Mouse (Mus musculus) midbrain, embryonic 16.5 days (tissue): Measurements from ENCODE around the gene Gm20388. TPM values are rescaled to one million over a fixed set of nuclear protein-coding genes. Genes with fewer than 3 reads are reported as not detected.

Experiments
- ATAC-seq: fragments of 200-750 bp; cut with Nextera tagmentation; 2 replicates; pipeline ENCODE4 v1.8.0; 2017; ENCODE audit warnings: moderate TSS enrichment
- H3K27ac ChIP-seq: fragments of 300-500 bp; sonication (generic); 2 replicates; pipeline ENCODE4 v1.5.1; 2014; ENCODE audit warnings: mild to moderate bottlenecking, low read length, mixed read lengths
- H3K27me3 ChIP-seq: fragments of 300-500 bp; sonication (generic); 2 replicates; pipeline ENCODE4 v1.6.1; 2014; ENCODE audit warnings: low read depth, low read length, mixed read lengths; ENCODE audit not compliant: control insufficient read depth, insufficient read depth
- H3K36me3 ChIP-seq: fragments of 300-500 bp; sonication (generic); 2 replicates; pipeline ENCODE4 v1.6.1; 2014; ENCODE audit warnings: mild to moderate bottlenecking, low read length, moderate library complexity, mixed read lengths; ENCODE audit not compliant: control insufficient read depth, insufficient read depth
- H3K4me1 ChIP-seq: fragments of 300-500 bp; sonication (generic); 2 replicates; pipeline ENCODE4 v1.6.1; 2014; ENCODE audit warnings: mild to moderate bottlenecking, low read length, mixed read lengths; ENCODE audit not compliant: control insufficient read depth, insufficient read depth
- H3K4me2 ChIP-seq: fragments of 300-500 bp; sonication (generic); 2 replicates; pipeline ENCODE4 v1.6.1; 2014; ENCODE audit warnings: mild to moderate bottlenecking, low read length, mixed read lengths
- H3K4me3 ChIP-seq: fragments of 300-500 bp; sonication (generic); 2 replicates; pipeline ENCODE4 v1.5.1; 2014; ENCODE audit warnings: low read depth, mild to moderate bottlenecking, low read length, moderate library complexity, mixed read lengths
- H3K9ac ChIP-seq: fragments of 300-500 bp; sonication (generic); 2 replicates; pipeline ENCODE4 v1.6.1; 2014; ENCODE audit warnings: low read depth, low read length, mixed read lengths
- H3K9me3 ChIP-seq: fragments of 300-500 bp; sonication (generic); replicated peaks from 2 replicates; pipeline ENCODE4 v1.6.1; 2014; ENCODE audit warnings: mild to moderate bottlenecking, low read length, mixed read lengths; ENCODE audit not compliant: control insufficient read depth, poor library complexity, severe bottlenecking
- WGBS: fragments of 180-500 bp; shearing (Covaris S2); extraction: QIAGEN DNeasy Blood & Tissue Kit; methylation state at CpG from one replicate; pipeline ENCODE4 v1.1.7; 2014; 5-methylcytosine and 5-hydroxymethylcytosine counted together
- polyA plus RNA-seq: library from polyadenylated mRNA; unstranded; fragments of >200 nt; fragmentation: Nextera tagmentation; extraction: Ambion mirVana; gene quantifications from 2 replicates; pipeline ENCODE4 v1.2.1, GENCODE M21; 2015

Gm20388 gene
- polyA plus RNA-seq, 1 experiment from 2014 or later = 7.5 TPM

DNA sequence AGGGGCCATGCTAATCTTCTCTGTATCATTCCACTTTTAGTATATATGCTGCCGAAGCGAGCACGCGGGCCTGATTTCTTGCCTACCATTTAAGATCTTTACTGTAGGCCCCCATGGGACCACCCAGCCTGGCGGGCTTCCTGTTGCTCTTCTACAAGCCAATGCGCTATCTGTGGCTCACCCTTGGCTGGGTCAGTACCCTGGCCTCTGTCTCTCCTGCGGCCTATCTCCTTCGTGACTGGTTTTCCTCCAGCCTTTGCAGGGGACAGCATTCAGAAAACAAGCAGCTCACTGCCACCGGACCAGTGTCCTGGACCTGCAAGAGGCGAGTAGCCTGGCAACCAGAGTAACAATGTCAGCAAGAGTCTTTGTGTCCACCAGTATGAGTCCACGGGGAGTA lies 2610.0 kb downstream of the Gm20388 start:
- Histone ChIP-seq H3K9me3 (no peaks in the 10 kb centered on the region), H3K4me2 (no peak overlapping the region), H3K4me1 (peaks cover 17% of the 10 kb centered on the region; the same call in 1 of the 2 replicates), H3K27me3 (no peaks in the 10 kb centered on the region), H3K27ac (no peak overlapping the region), H3K4me3 (no peak overlapping the region), H3K9ac (no peak overlapping the region), H3K36me3 (no peaks in the 10 kb centered on the region)
- 80% methylated on average over 11 of the region's 11 CpGs for WGBS
- no peak for ATAC-seq

- ATAC-seq = no peak
- WGBS = 61% methylated on average over 14 of the region's 14 CpGs
Measured at GRCm38 (mm10) chr8:122522796-122523651, 2612.4 kb downstream of the Gm20388 start.

GRCm38 (mm10) chr8:122523652-122524360 lies 2613.2 kb downstream of the Gm20388 start:
- H3K4me3 ChIP-seq = no peak overlapping the region
- H3K9me3 ChIP-seq = no peaks in the 10 kb centered on the region
- no peaks in the 10 kb centered on the region for H3K27me3 ChIP-seq
- peak overlapping the region; percentile 1; the same call in 1 of the 2 replicates for H3K4me2 ChIP-seq
- H3K27ac ChIP-seq = peak overlapping the region; percentile 36
- no peaks in the 10 kb centered on the region for H3K36me3 ChIP-seq
- peak overlapping the region; percentile 11; the same call in 1 of the 2 replicates for H3K9ac ChIP-seq
- peaks cover 14% of the 10 kb centered on the region; the same call in 1 of the 2 replicates for H3K4me1 ChIP-seq
- no peak for ATAC-seq
- 7% methylated on average over 23 of the region's 23 CpGs for WGBS

More at GRCm38 (mm10) chr8:122522796-122523651, 2612.4 kb downstream of the Gm20388 start:
- Histone ChIP-seq H3K9ac (0 out of 2 replicates have a peak overlapping the region, but pooled peaks have one; percentile 20), H3K36me3 (no peaks in the 10 kb centered on the region), H3K4me1 (peaks cover 14% of the 10 kb centered on the region; the same call in 1 of the 2 replicates), H3K4me2 (no peak overlapping the region), H3K27me3 (no peaks in the 10 kb centered on the region), H3K27ac (0 out of 2 replicates have a peak overlapping the region, but pooled peaks have one; percentile 11), H3K4me3 (no peak overlapping the region), H3K9me3 (no peaks in the 10 kb centered on the region)

DNA sequence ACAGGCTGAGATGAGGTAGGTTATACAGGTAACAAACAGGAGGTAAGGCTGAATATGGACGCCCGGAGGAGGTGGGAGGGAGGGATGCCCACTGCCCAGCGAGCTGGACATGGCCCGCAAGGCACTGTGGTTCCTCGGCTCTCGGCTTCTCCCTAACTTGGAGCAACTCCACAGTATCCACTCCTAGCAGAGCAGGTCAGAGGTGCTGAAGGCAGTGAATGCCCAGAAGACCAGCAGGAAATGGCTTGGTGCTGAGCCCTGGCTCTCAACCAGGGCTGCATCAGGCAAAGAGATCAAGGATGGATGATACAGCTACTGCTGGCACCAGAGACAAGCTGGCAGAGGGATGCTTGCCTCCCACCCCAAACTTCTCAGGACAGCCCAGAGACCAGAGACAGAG lies 2613.9 kb downstream of the Gm20388 start:
- H3K27me3 ChIP-seq = no peaks in the 10 kb centered on the region
- WGBS = 79% methylated on average over 6 of the region's 6 CpGs
- H3K36me3 ChIP-seq = no peaks in the 10 kb centered on the region
- no peak overlapping the region for H3K27ac ChIP-seq
- H3K4me2 ChIP-seq = no peak overlapping the region
- ATAC-seq = no peak; the same call in 1 of the 2 replicates
- no peak overlapping the region for H3K4me3 ChIP-seq
- no peaks in the 10 kb centered on the region for H3K9me3 ChIP-seq
- H3K9ac ChIP-seq = no peak overlapping the region
- H3K4me1 ChIP-seq = peaks cover 14% of the 10 kb centered on the region; the same call in 1 of the 2 replicates

DNA sequence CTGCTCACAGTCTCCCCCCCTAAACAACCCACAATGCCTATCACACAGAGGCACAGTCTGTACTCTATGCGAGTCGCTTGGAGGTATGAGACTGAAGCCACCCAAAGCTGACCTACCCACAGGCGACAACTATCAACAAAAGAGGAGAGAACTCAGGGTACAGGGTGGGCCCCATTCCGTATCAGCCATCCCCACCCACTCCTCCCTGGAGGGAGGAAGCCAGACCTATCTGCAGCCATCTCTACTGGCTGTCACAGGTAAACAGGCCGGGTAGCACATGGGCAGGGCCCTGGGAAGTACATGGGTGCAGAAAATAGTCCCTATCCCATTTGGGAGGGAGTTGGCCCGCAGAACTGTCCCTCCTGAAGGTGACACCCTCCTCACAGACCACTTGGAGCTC lies 2614.4 kb downstream of the Gm20388 start:
- no peaks in the 10 kb centered on the region for H3K9me3 ChIP-seq
- no peak overlapping the region for H3K9ac ChIP-seq
- H3K4me1 ChIP-seq = peaks cover 14% of the 10 kb centered on the region; the same call in 1 of the 2 replicates
- no peak overlapping the region for H3K27ac ChIP-seq
- no peak for ATAC-seq
- no peak overlapping the region for H3K4me3 ChIP-seq
- no peaks in the 10 kb centered on the region for H3K36me3 ChIP-seq
- no peaks in the 10 kb centered on the region for H3K27me3 ChIP-seq
- 83% methylated on average over 6 of the region's 6 CpGs for WGBS
- H3K4me2 ChIP-seq = no peak overlapping the region

GRCm38 (mm10) chr8:122526084-122526483 lies 2615.4 kb downstream of the Gm20388 start:
- Histone ChIP-seq H3K9ac (no peak overlapping the region), H3K36me3 (no peaks in the 10 kb centered on the region), H3K27me3 (no peaks in the 10 kb centered on the region), H3K4me2 (no peak overlapping the region), H3K9me3 (no peaks in the 10 kb centered on the region), H3K27ac (no peak overlapping the region), H3K4me1 (peaks cover 14% of the 10 kb centered on the region; the same call in 1 of the 2 replicates), H3K4me3 (no peak overlapping the region)
- 75% methylated on average over 3 of the region's 3 CpGs for WGBS
- ATAC-seq = no peak

GRCm38 (mm10) chr8:122526526-122527170 lies 2616.0 kb downstream of the Gm20388 start:
- WGBS = 73% methylated on average over 7 of the region's 7 CpGs

DNA sequence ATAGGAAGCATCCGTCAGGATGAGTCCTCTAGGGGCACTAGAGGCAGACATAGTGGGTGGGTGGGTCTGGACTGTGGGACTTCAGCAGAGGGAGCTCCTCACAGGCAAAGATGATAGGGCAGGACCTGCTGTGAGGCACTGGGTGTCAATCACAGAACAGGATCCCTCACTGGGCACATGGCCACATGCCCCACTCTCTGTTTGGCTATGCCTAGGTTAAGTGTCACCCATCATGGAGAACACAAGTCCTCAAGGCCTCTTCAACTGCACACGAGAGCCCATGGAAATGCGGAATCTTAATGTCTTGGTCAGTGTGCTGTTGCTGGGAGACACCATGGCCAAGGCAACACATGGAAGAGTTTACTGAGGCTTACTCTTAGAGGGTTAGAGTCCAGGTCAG lies 2617.3 kb downstream of the Gm20388 start:
- Histone ChIP-seq H3K9ac (no peak overlapping the region), H3K9me3 (no peaks in the 10 kb centered on the region), H3K27ac (no peak overlapping the region), H3K4me1 (peaks cover 14% of the 10 kb centered on the region; the same call in 1 of the 2 replicates), H3K4me3 (no peak overlapping the region), H3K4me2 (no peak overlapping the region), H3K27me3 (no peaks in the 10 kb centered on the region), H3K36me3 (no peaks in the 10 kb centered on the region)
- WGBS = 93% methylated on average over 3 of the region's 3 CpGs
- ATAC-seq = no peak

More at GRCm38 (mm10) chr8:122526526-122527170, 2616.0 kb downstream of the Gm20388 start:
- H3K9ac ChIP-seq = no peak overlapping the region
- H3K27ac ChIP-seq = no peak overlapping the region
- no peaks in the 10 kb centered on the region for H3K27me3 ChIP-seq
- no peak for ATAC-seq
- H3K9me3 ChIP-seq = no peaks in the 10 kb centered on the region
- no peaks in the 10 kb centered on the region for H3K36me3 ChIP-seq
- no peak overlapping the region for H3K4me2 ChIP-seq
- H3K4me1 ChIP-seq = peaks cover 14% of the 10 kb centered on the region; the same call in 1 of the 2 replicates
- H3K4me3 ChIP-seq = no peak overlapping the region
